Mouse (Mus musculus) thymus, adult 2 months (tissue): ENCODE data around the gene Raver2.

ENCODE experiments used
- CTCF ChIP-seq: fragments of 200-500 bp; IDR thresholded peaks from 2 replicates; pipeline ENCODE4 v1.5.1; 2012; ENCODE audit warnings: mild to moderate bottlenecking, control low read depth, low read length, moderate library complexity, borderline replicate concordance; ENCODE audit not compliant: control insufficient read depth, poor library complexity, insufficient read depth; ENCODE audit errors: extremely low read depth
- POLR2A ChIP-seq: fragments of 200-500 bp; IDR thresholded peaks from 2 replicates; pipeline ENCODE4 v1.6.1; 2012; ENCODE audit warnings: mild to moderate bottlenecking, low read length, control low read depth, moderate library complexity; ENCODE audit not compliant: control insufficient read depth, poor library complexity, insufficient read depth; ENCODE audit errors: extremely low read depth

DNA sequence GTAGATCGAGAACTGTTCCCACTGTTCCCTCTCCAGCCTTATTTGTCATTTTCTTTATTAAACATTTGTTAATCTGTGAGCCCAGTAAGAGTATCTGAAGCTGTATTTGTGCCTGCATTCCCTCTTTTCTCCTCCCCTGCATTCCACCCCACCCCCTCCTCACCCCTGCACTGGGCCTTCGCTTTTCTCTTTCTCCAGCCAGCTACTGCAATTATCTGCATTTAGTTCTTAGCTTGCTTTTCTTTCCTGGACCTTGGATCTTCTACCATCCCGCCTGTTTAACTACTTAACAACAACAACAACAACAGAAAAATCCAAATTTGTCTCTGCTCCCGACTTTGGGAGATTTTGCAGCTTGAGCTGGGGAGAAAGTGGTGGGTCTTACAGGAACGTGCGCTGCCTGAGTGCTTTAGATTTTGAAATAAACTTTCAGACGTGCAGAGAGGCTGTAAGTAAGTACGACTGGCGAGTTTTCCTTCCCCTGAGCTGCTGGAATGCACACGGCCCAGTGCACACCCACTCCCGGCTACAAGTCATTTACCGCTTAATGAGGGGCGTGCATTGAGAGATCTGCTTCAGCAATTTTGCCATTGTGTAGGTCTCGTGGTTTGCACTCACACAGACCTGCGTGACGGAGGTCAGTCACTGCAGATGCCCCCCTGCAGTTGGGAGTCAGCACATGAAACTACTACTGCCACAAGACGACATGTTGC, 13.5 kb downstream of the Raver2 start:
- no peak for TF ChIP-seq CTCF
- no peak for TF ChIP-seq POLR2A
